Mouse (Mus musculus): Measurements from ENCODE around the gene Syce3.

- TF ChIP-seq CTCF (IDR thresholded peaks at IDR 0.05; ENCODE audit: low read depth, low read length) = no peak
- TF ChIP-seq POLR2A (IDR thresholded peaks at IDR 0.05; ENCODE audit: borderline replicate concordance, low read depth, low read length) = no peak
These were observed 16.4 kb upstream of the Syce3 start for GRCm38 (mm10) chr15:89426716-89427115.
